Mouse (Mus musculus): ENCODE data around the gene Rpl31. TPM values are rescaled to one million over a fixed set of nuclear protein-coding genes. Genes with fewer than 3 reads are reported as not detected.

Rpl31 gene
- 100 to 1,000 TPM; 426 to 535 (median 481) TPM for total RNA-seq (2022)

- DNase-seq (ENCODE audit: low spot score in 2 of 2): peak; percentile 98 to 99
These were observed at the start of gene Rpl31 for GRCm38 (mm10) chr1:39367601-39368266. Gene Rpl31 (plus strand): TSS chr1:39367842.

GRCm38 (mm10) chr1:39317935-39318334 lies 49.7 kb upstream of the Rpl31 start:
- DNase-seq (ENCODE audit: low spot score in 2 of 2): no peak

GRCm38 (mm10) chr1:39318870-39319269 lies 48.8 kb upstream of the Rpl31 start:
- DNase-seq (ENCODE audit: low spot score in 2 of 2): no peak

DNA sequence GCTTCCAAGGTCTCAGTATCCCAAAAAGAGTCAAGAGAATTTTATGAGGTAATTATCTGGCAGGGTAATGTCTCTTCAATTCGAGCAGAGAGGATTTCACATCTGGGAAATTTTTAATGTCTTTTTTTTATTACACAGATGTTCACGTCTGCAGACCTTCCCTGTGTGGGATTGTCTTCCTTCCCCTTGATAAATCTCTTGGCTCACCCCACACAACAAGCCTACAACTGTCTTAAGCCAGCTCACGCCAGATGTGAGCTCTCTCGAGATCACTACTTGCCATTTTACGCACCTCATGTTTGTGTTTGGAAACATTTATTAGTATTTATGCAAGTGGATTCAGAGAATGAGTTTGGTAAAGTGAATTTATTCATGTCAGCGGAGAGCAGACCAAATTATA lies 45.7 kb upstream of the Rpl31 start:
- DNase-seq (ENCODE audit: low spot score in 2 of 2): no peak

- DNase-seq (ENCODE audit: low spot score in 2 of 2): no peak
These were observed 42.4 kb upstream of the Rpl31 start for GRCm38 (mm10) chr1:39325228-39325627.

DNA sequence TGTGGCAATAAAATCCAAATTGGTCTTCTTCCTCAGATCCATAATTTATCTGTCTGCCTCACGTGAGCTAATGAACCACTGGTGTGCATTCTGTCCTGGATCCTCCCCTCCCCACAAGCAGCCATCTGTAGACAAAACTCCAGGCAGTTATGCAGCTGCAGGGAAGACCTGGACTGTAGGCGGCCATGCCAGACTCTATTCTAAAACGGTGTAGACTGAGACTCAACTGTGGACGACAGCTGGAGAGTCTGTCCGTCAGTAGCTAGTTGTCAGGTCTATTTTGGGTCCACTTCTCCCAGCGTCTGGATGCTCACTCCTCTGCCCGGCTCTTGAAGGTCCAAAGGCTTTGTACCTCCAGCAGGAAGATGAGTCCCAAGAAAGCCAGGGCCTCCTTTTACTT lies 40.1 kb upstream of the Rpl31 start:
- no peak for DNase-seq (ENCODE audit: low spot score in 2 of 2)

GRCm38 (mm10) chr1:39330857-39331594 lies 36.6 kb upstream of the Rpl31 start:
- DNase-seq (ENCODE audit: low spot score in 2 of 2): no peak

DNA sequence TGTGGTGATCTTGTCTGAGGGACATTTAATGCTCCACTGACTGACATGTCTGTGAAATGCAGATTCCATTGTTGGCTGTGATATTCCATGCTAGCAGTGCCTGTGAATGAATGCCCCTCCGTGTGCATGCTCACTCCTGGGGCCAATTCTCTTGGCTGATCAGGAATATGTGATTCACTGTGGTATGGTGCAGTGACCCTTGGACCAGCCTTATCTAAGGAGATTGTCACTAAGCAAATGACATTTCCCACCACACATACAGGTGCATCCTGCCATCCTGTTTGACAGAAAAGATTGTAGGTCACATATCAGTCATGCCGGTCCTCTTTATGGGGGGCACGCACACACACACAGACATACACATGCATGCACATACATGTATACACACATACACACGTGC lies 35.2 kb upstream of the Rpl31 start:
- DNase-seq (ENCODE audit: low spot score in 2 of 2): no peak

DNA sequence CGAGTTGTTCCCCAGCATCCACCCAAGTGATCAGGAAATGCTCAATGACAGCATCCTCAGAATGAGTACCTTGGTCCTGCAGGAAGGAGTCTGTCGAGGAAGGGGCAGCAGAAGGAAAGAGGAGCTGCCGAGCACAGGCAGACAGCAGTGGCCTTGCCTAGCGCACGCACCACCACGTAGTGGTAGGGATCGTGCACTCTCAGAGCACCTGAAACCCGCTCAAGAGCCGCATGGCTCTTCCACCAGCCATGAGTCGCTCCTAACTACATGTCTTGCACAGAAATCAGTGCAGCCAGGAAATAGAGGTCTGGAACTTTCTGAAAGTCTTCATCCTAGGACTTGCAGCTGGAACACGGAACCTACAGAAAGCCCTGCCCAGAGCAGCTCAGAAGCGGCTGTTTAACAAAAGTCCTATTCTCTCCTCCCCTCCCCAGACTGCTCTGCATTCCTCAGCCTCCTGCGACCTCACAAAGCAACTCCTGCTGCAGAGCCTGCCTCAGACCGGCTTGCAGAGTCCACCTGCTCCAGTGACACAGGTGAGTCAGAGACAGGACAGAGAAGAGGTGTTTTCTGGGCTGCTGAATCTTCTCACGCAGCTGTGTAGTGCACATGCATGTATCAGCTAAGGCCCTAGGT lies 32.0 kb upstream of the Rpl31 start:
- DNase-seq (ENCODE audit: low spot score in 2 of 2): no peak

DNA sequence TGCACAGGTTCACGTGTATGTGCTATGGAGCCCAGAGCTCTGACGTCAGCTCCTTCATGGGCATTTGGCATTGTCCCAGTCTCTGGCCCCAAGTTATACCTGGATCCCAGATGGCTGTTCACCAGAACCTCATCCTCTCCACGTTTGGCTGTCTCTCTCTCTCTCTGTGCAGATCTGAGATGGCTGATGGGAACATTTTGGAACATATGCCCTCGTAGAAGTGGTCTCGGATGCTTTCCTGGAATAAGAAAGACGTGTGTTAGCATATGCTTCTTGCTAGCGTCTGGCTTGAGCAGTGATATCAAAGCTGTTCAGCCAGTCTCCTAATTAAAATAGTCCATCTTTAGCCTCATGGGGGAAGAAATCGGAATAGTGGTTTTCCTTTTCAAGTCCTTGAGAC lies 30.9 kb upstream of the Rpl31 start:
- no peak for DNase-seq (ENCODE audit: low spot score in 2 of 2)

- DNase-seq (ENCODE audit: low spot score in 2 of 2): no peak
These were observed 28.8 kb upstream of the Rpl31 start for GRCm38 (mm10) chr1:39338831-39339230.

DNA sequence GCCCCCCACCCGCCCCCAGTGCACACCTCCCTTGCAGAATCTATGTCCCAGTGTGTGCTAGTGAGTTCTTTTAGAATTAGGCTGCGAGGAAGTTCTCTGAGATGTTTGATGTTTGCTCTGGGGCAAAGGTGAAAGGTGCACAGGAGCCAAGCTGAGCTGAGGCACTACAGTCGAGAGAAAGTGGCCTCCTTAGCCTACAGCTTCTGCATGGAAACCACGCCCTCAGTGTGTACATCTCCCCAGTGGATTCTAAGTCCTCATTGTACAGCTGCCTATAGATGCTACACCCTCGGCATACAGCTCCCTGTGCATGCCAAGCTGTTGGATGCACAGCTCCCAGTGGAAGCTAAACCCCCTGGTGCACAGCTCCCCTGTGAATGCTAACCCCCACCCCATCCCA lies 28.2 kb upstream of the Rpl31 start:
- no peak for DNase-seq (ENCODE audit: low spot score in 2 of 2)

DNA sequence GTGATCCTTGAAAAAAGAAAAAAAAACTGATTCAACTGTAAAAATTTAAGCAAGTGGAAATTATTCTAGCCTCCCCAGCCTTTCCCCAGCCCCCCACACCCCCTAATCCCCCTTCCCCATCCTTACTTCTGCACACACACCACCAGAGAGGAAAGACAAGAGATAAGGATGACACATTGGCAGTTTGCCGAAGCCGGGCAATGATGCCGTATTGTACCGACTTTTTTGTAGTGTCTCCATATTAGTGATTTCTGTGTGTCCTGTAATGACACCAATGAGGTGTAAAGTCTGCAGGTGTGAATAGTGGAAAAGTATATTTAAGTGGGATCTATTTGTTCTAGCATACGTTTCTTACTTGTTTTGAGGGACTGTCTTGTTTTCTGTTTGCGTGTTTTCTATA lies 27.5 kb upstream of the Rpl31 start:
- DNase-seq (ENCODE audit: low spot score in 2 of 2): no peak

- DNase-seq (ENCODE audit: low spot score in 2 of 2): no peak
These were observed 27.0 kb upstream of the Rpl31 start for GRCm38 (mm10) chr1:39340647-39341046.

GRCm38 (mm10) chr1:39341807-39342206 lies 25.8 kb upstream of the Rpl31 start:
- no peak for DNase-seq (ENCODE audit: low spot score in 2 of 2)

GRCm38 (mm10) chr1:39343242-39343641 lies 24.4 kb upstream of the Rpl31 start:
- no peak for DNase-seq (ENCODE audit: low spot score in 2 of 2)

DNA sequence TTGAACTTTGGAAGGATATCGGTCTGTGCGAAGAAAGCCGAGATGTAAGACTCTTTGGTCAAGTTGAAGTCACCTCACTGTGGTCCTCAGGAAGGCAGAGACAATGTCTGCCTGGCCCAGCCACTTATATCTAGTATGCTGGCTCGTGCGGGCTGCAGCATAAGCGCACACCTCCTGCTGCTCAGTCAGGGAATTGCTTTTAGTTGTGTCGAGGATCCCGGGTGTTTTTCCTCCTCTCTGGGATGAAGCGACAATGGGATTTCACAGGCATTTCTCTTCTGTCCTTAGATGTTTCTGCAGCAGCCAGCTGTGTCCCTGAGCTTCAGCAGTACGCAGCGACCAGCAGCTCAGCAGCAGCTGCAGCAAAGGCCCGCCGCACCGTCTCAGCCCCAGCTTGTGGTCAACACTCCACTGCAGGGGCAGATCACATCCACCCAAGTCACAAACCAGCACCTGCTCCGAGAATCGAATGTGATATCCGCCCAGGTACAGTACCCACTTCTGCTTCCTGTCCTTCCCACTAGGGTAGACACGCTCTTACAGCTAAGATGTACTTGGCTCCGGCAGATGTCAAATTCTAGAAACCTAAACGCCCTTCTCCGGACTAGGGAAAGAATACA lies 22.6 kb upstream of the Rpl31 start:
- DNase-seq (ENCODE audit: low spot score in 2 of 2): no peak

GRCm38 (mm10) chr1:39349001-39349400 lies 18.6 kb upstream of the Rpl31 start:
- DNase-seq (ENCODE audit: low spot score in 2 of 2): peak; percentile 32 to 39

GRCm38 (mm10) chr1:39349427-39349826 lies 18.2 kb upstream of the Rpl31 start:
- no peak for DNase-seq (ENCODE audit: low spot score in 2 of 2)

DNA sequence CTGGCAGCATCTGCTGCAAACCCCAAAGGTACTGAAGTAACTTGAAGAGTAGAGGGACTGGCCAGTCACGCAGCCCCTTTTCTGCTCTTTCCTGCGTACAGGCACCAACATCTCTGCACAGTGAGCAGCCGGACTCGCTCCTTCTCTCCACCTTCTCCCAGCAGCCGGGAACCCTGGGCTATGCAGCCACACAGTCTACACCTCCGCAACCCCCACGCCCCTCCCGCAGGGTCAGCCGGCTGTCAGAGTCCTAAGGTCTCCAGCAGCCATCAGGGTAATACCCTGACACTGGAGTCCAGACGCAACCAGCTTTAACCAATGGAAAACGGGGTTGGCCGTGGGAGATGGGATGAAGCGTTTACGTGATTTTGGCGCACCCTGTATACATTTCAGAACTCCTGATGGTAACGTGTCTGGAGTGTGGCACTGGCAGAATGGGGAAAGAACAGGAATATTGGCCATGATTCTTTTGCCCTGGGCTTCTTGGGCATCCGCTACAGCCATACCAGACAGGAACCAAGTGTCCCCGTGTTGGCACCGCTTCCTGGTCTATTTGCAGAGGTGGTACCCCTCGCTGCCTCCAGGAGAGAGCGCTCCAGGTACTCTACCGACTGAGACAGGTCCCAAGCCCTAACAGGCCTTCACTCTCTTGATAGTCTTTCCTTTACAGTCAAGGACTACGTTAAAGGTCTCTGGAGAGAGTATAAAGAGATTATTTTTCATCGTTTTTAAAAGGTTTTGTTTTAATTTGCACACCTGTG lies 5.7 kb upstream of the Rpl31 start:
- DNase-seq (ENCODE audit: low spot score in 2 of 2): no peak

DNA sequence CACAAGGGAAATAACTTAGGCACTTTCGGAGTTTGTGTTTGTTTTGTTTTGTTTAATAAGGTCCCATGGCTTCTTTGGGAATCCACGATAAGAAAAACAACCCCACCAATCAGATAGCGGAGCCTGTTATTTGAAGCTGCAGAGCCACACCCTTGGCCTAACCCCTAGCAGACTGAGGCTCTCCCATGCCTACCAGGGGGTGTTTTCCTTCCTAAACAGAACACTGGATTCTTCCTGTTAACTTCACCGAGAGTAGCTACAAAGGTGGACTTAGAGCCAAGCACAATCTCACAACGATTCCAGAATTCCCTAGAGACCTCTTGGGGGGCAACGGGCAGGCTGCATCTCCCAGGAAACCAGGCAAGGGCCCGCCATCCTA lies 5.1 kb upstream of the Rpl31 start:
- no peak for DNase-seq (ENCODE audit: low spot score in 2 of 2)

GRCm38 (mm10) chr1:39365562-39365961 lies 2.1 kb upstream of the Rpl31 start:
- DNase-seq (ENCODE audit: low spot score in 2 of 2): no peak
